Comparison of ENCODE assay signal across 38 mouse cellular contexts in genomic region chr7:24753476-24753875, GRCm38 (mm10). TPM values are rescaled to one million over a fixed set of nuclear protein-coding genes. Genes with fewer than 3 reads are reported as not detected.
"Had no signal": no experiment of that assay in that cellular context is flagged by ENCODE, and none has a peak within 500 bp of the region (broad histone marks: within the 10 kb centered on the region; RNA-seq: fewer than 3 reads in every experiment).

No protein-coding gene starts in this region.

- H3K4me2 ChIP-seq: heart, embryonic 12.5 days; hindbrain, embryonic 12.5 days; hindbrain, embryonic 14.5 days; intestine, embryonic 15.5 days; limb, embryonic 12.5 days; liver, embryonic 12.5 days had no signal

- ATAC-seq: hindbrain, embryonic 16.5 days; inflammation-experienced regulatory T-cells, adult 6 months; intestine, embryonic 15.5 days; intestine, postnatal 0 days; liver, embryonic 12.5 days had no signal

- DNase-seq: gastrocnemius, adult 2 months; gastrocnemius, postnatal 10 days; gastrocnemius, postnatal 25 days; heart, adult 11 months; heart, adult 2 months; heart, postnatal 10 days; heart, postnatal 4 days; kidney, adult 18-20 months; kidney, adult 8-10 months; kidney, postnatal 10 days; kidney, postnatal 25 days; kidney, postnatal 4 days had no signal

- H3K4me3 ChIP-seq: gastrocnemius, adult 2 months; heart, adult 2 months; heart, embryonic 12.5 days; hindbrain, embryonic 10.5 days; hindbrain, embryonic 12.5 days; intestine, embryonic 15.5 days; layer of hippocampus, adult 2 months; left cerebral cortex, adult 2 months; limb, embryonic 10.5 days; limb, embryonic 12.5 days; liver, embryonic 12.5 days had no signal

- H3K4me1 ChIP-seq: intestine, embryonic 15.5 days; limb, embryonic 10.5 days; limb, embryonic 12.5 days; liver, embryonic 12.5 days had no signal

- H3K27ac ChIP-seq: gastrocnemius, adult 2 months; heart, adult 2 months; hindbrain, embryonic 10.5 days; hindbrain, embryonic 12.5 days; hindbrain, embryonic 14.5 days; intestine, embryonic 15.5 days; layer of hippocampus, adult 2 months; left cerebral cortex, adult 2 months; limb, embryonic 10.5 days; limb, embryonic 12.5 days; liver, embryonic 12.5 days had no signal

- H3K9me3 ChIP-seq: heart, embryonic 12.5 days; hindbrain, embryonic 10.5 days; hindbrain, embryonic 12.5 days; intestine, embryonic 15.5 days; limb, embryonic 10.5 days; limb, embryonic 12.5 days; liver, embryonic 12.5 days had no signal

- H3K27me3 ChIP-seq: heart, embryonic 12.5 days; hindbrain, embryonic 12.5 days; intestine, embryonic 15.5 days; limb, embryonic 12.5 days; liver, embryonic 12.5 days had no signal

- H3K36me3 ChIP-seq: heart, embryonic 12.5 days; hindbrain, embryonic 10.5 days; hindbrain, embryonic 12.5 days; intestine, embryonic 15.5 days; limb, embryonic 10.5 days; limb, embryonic 12.5 days; liver, embryonic 12.5 days had no signal

- H3K9ac ChIP-seq: heart, embryonic 12.5 days; hindbrain, embryonic 12.5 days; hindbrain, embryonic 14.5 days; intestine, embryonic 15.5 days; limb, embryonic 12.5 days; liver, embryonic 12.5 days had no signal

RNA-seq across cellular contexts. Expression of gene Cd177, which starts 6.6 kb away (rescaled TPM):
- total RNA-seq: gastrocnemius, adult 2 months; gastrocnemius, postnatal 25 days; layer of hippocampus, postnatal 10 days; layer of hippocampus, postnatal 25 days; left cerebral cortex, adult 2 months; left cerebral cortex, postnatal 14 days; left cerebral cortex, postnatal 36 days; liver, adult 2 months had no signal
- polyA plus RNA-seq: heart, embryonic 14.5 days; hindbrain, embryonic 10.5 days; inflammation-experienced regulatory T-cells, adult 6 months; limb, embryonic 10.5 days; limb, embryonic 12.5 days had no signal

RNA-seq across cellular contexts. Expression of gene Ceacam10, which starts 23.5 kb away (rescaled TPM):
- total RNA-seq: gastrocnemius, adult 2 months; gastrocnemius, postnatal 10 days; gastrocnemius, postnatal 25 days; gastrocnemius, postnatal 4 days; heart, adult 2 months; heart, postnatal 10 days; heart, postnatal 25 days; layer of hippocampus, adult 2 months; layer of hippocampus, postnatal 10 days; layer of hippocampus, postnatal 25 days; left cerebral cortex, adult 2 months; left cerebral cortex, postnatal 14 days; left cerebral cortex, postnatal 36 days; liver, adult 2 months had no signal
- polyA plus RNA-seq: frontal cortex, adult 2 months; heart, adult 2 months; heart, embryonic 12.5 days; heart, embryonic 14.5 days; hindbrain, embryonic 10.5 days; hindbrain, embryonic 12.5 days; inflammation-experienced regulatory T-cells, adult 6 months; limb, embryonic 12.5 days; limb, embryonic 14.5 days; liver, adult 2 months had no signal

RNA-seq across cellular contexts. Expression of gene Gm4763, which starts 26.8 kb away (rescaled TPM):
- total RNA-seq: gastrocnemius, adult 2 months; gastrocnemius, postnatal 10 days; gastrocnemius, postnatal 25 days; gastrocnemius, postnatal 4 days; heart, adult 2 months; heart, postnatal 10 days; heart, postnatal 25 days; heart, postnatal 4 days; layer of hippocampus, adult 2 months; layer of hippocampus, postnatal 10 days; layer of hippocampus, postnatal 25 days; left cerebral cortex, adult 2 months; left cerebral cortex, postnatal 14 days; left cerebral cortex, postnatal 36 days; liver, adult 2 months had no signal
- polyA plus RNA-seq: frontal cortex, adult 2 months; heart, adult 2 months; heart, embryonic 12.5 days; heart, embryonic 14.5 days; heart, embryonic 16.5 days; hindbrain, embryonic 10.5 days; hindbrain, embryonic 12.5 days; hindbrain, embryonic 14.5 days; hindbrain, embryonic 16.5 days; inflammation-experienced regulatory T-cells, adult 6 months; intestine, embryonic 15.5 days; intestine, postnatal 0 days; kidney, embryonic 14.5 days; kidney, embryonic 16.5 days; limb, embryonic 10.5 days; limb, embryonic 12.5 days; limb, embryonic 14.5 days; liver, adult 2 months; liver, embryonic 12.5 days had no signal

RNA-seq across cellular contexts. Expression of gene BC049730, which starts 44.4 kb away (rescaled TPM):
- total RNA-seq: gastrocnemius, adult 2 months; gastrocnemius, postnatal 10 days; gastrocnemius, postnatal 25 days; gastrocnemius, postnatal 4 days; heart, adult 2 months; heart, postnatal 10 days; heart, postnatal 25 days; heart, postnatal 4 days; layer of hippocampus, adult 2 months; layer of hippocampus, postnatal 10 days; layer of hippocampus, postnatal 25 days; left cerebral cortex, adult 2 months; left cerebral cortex, postnatal 14 days; left cerebral cortex, postnatal 36 days; liver, adult 2 months had no signal
- polyA plus RNA-seq: frontal cortex, adult 2 months; heart, adult 2 months; heart, embryonic 12.5 days; heart, embryonic 14.5 days; heart, embryonic 16.5 days; hindbrain, embryonic 10.5 days; hindbrain, embryonic 12.5 days; hindbrain, embryonic 14.5 days; hindbrain, embryonic 16.5 days; inflammation-experienced regulatory T-cells, adult 6 months; intestine, embryonic 15.5 days; intestine, postnatal 0 days; kidney, embryonic 14.5 days; kidney, embryonic 16.5 days; limb, embryonic 10.5 days; limb, embryonic 12.5 days; limb, embryonic 14.5 days; liver, adult 2 months; liver, embryonic 12.5 days had no signal
